ENCODE assay signal across 8 mouse cellular contexts in the genomic region with DNA sequence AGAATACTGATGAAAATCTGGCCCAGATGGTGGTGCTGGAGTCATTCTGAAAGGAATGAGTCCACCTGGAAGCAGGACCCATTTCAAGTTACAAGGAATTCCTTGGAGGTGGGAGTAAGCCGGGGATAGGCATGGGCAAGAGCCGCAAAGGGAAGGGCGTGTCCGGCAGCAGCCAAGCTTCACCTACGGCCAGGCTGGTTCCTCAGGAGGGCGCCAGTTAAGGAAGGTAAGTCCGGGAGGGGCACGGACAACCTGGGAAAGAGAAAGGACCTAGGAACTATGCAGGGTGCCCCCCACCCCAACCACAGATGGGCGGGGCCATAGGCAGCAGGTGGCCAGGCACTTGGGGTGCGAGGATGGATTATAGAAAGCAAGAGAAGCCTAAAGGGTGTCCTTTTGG. TPM values are rescaled to one million over a fixed set of nuclear protein-coding genes. Genes with fewer than 3 reads are reported as not detected.
DNase-seq lines count a peak whose midpoint lies in the region; ATAC-seq and TF ChIP-seq lines count a peak whose summit lies in the region.

No protein-coding gene starts in this region.

- H3K4me1 ChIP-seq in spleen, adult 2 months (ENCODE audit: control insufficient read depth, insufficient read depth, insufficient read length), result peaks cover 8% of the 10 kb centered on the region
- H3K4me1 ChIP-seq in heart, embryonic 15.5 days (replicated peaks), result peaks cover 21% of the 10 kb centered on the region
- H3K4me1 ChIP-seq in liver, embryonic 12.5 days, result peaks cover 29% of the 10 kb centered on the region
- H3K4me1 ChIP-seq in neural tube, embryonic 15.5 days, result peaks cover 33% of the 10 kb centered on the region

- H3K36me3 ChIP-seq in spleen, adult 2 months (ENCODE audit: control insufficient read depth, insufficient read depth, low read length), result no peaks in the 10 kb centered on the region
- no peaks in the 10 kb centered on the region for H3K36me3 ChIP-seq in heart, embryonic 15.5 days
- no peaks in the 10 kb centered on the region for H3K36me3 ChIP-seq in liver, embryonic 12.5 days
- H3K36me3 ChIP-seq in neural tube, embryonic 15.5 days, result no peaks in the 10 kb centered on the region

- no peak for TF ChIP-seq CTCF in spleen, adult 2 months (IDR thresholded peaks at IDR 0.05; ENCODE audit: extremely low read depth, insufficient read depth, insufficient read length, insufficient replicate concordance)

- peak overlapping the region; percentile 64 for H3K9ac ChIP-seq in heart, embryonic 15.5 days
- peak overlapping the region; percentile 66 for H3K9ac ChIP-seq in liver, embryonic 12.5 days
- peak overlapping the region; percentile 80 for H3K9ac ChIP-seq in neural tube, embryonic 15.5 days (replicated peaks)

- H3K9me3 ChIP-seq in heart, embryonic 15.5 days (replicated peaks), result no peaks in the 10 kb centered on the region
- H3K9me3 ChIP-seq in liver, embryonic 12.5 days (replicated peaks), result no peaks in the 10 kb centered on the region
- no peaks in the 10 kb centered on the region for H3K9me3 ChIP-seq in neural tube, embryonic 15.5 days (replicated peaks)

- peak overlapping the region; percentile 97 for H3K4me2 ChIP-seq in heart, embryonic 15.5 days
- H3K4me2 ChIP-seq in liver, embryonic 12.5 days, result peak overlapping the region; percentile 98
- H3K4me2 ChIP-seq in neural tube, embryonic 15.5 days, result peak overlapping the region; percentile 98

- H3K27me3 ChIP-seq in spleen, adult 2 months (ENCODE audit: control insufficient read depth, insufficient read depth, low read length), result no peaks in the 10 kb centered on the region
- peaks cover 14% of the 10 kb centered on the region; the same call in 1 of the 2 replicates for H3K27me3 ChIP-seq in heart, embryonic 15.5 days
- H3K27me3 ChIP-seq in liver, embryonic 12.5 days (replicated peaks), result peaks cover 55% of the 10 kb centered on the region
- no peaks in the 10 kb centered on the region; the same call in 1 of the 2 replicates for H3K27me3 ChIP-seq in neural tube, embryonic 15.5 days (replicated peaks)

- TF ChIP-seq POLR2A in spleen, adult 2 months (IDR thresholded peaks at IDR 0.05; ENCODE audit: low read depth, low read length), result no peak

- DNase-seq in adrenal gland, postnatal 14 days, result peak; percentile 13
- DNase-seq in adrenal gland, adult 18-20 months (ENCODE audit: low spot score in 2 of 2), result no peak
- DNase-seq in spleen, adult 2 months (ENCODE audit: low read depth in 1 of 2, low spot score in 2 of 2), result peak in 1 of 2 experiments; percentile 26
- DNase-seq in spleen, postnatal 14 days (ENCODE audit: low spot score in 2 of 2), result no peak
- no peak for DNase-seq in ovary, adult 18-20 months (ENCODE audit: low spot score)

- H3K4me3 ChIP-seq in spleen, adult 2 months (ENCODE audit: extremely low read depth, insufficient read depth, insufficient read length), result peak overlapping the region; percentile 63
- H3K4me3 ChIP-seq in heart, embryonic 15.5 days, result peak overlapping the region; percentile 88
- peak overlapping the region; percentile 68 for H3K4me3 ChIP-seq in liver, embryonic 12.5 days
- peak overlapping the region; percentile 79 for H3K4me3 ChIP-seq in neural tube, embryonic 15.5 days (replicated peaks)

- 6% methylated on average over 10 of the region's 10 CpGs for WGBS in spleen, adult 2 months
- WGBS in heart, embryonic 15.5 days, result 5% methylated on average over 10 of the region's 10 CpGs
- 6% methylated on average over 10 of the region's 10 CpGs for whole genome bisulfite sequencing in liver, embryonic 12.5 days (ENCODE audit: insufficient replicate concordance)
- 3% methylated on average over 10 of the region's 10 CpGs for WGBS in neural tube, embryonic 15.5 days

- ATAC-seq in heart, embryonic 15.5 days (replicated peaks; ENCODE audit: insufficient number of reproducible peaks, insufficient read depth, low FRiP score, low read depth), result no peak
- ATAC-seq in liver, embryonic 12.5 days, result no peak
- ATAC-seq in neural tube, embryonic 15.5 days (ENCODE audit: low FRiP score), result no peak

- no peak overlapping the region for H3K27ac ChIP-seq in spleen, adult 2 months (ENCODE audit: insufficient read depth, low read length)
- H3K27ac ChIP-seq in heart, embryonic 15.5 days, result no peak overlapping the region; the same call in 1 of the 2 replicates
- H3K27ac ChIP-seq in liver, embryonic 12.5 days, result no peak overlapping the region
- H3K27ac ChIP-seq in neural tube, embryonic 15.5 days (replicated peaks), result peak overlapping the region; percentile 75

RNA-seq across cellular contexts. Expression of a gene that starts 1.8 kb away (rescaled TPM):
- 15.1 and 20.9 TPM in 2 replicates for total RNA-seq in adrenal gland, postnatal 14 days (2021)
- total RNA-seq in adrenal gland, adult 18-20 months (2021), result 10 to 100 TPM; 11.4 to 16.1 TPM
- polyA plus RNA-seq in spleen, adult 2 months (2012; rRNA removed), result 1.9 and 2.3 TPM in 2 replicates
- polyA plus RNA-seq in heart, embryonic 15.5 days (2015; fragmentation: Nextera tagmentation; extraction: Ambion mirVana), result 6.9 and 11.4 TPM in 2 replicates
- 2.1 and 2.3 TPM in 2 replicates for polyA plus RNA-seq in liver, embryonic 12.5 days (2016; fragmentation: Nextera tagmentation; extraction: Ambion mirVana)
- polyA plus RNA-seq in neural tube, embryonic 15.5 days (2015; fragmentation: Nextera tagmentation; extraction: Ambion mirVana), result 49.6 and 62.3 TPM in 2 replicates
